Mouse (Mus musculus) embryo, embryonic 11.5 days (tissue): Measurements from ENCODE around the gene Psmc5.

Experiments used
- DNase-seq: peaks from one replicate; pipeline ENCODE4 v3.0.0-alpha.2; 2012; ENCODE audit warnings: low read depth, low spot score

The Psmc5 gene

GRCm38 (mm10) chr11:106307432-106307831 lies 51.5 kb downstream of the Psmc5 start:
- DNase-seq: no peak

- no peak for DNase-seq
Measured at GRCm38 (mm10) chr11:106308162-106308561, 52.2 kb downstream of the Psmc5 start.

- no peak for DNase-seq
Measured at GRCm38 (mm10) chr11:106310123-106310522, 54.2 kb downstream of the Psmc5 start.
